Mouse (Mus musculus): ENCODE measurements around the gene Scimp. TPM values are rescaled to one million over a fixed set of nuclear protein-coding genes. Genes with fewer than 3 reads are reported as not detected.

Scimp gene
- polyA plus RNA-seq, 1 experiment, result not detected

DNA sequence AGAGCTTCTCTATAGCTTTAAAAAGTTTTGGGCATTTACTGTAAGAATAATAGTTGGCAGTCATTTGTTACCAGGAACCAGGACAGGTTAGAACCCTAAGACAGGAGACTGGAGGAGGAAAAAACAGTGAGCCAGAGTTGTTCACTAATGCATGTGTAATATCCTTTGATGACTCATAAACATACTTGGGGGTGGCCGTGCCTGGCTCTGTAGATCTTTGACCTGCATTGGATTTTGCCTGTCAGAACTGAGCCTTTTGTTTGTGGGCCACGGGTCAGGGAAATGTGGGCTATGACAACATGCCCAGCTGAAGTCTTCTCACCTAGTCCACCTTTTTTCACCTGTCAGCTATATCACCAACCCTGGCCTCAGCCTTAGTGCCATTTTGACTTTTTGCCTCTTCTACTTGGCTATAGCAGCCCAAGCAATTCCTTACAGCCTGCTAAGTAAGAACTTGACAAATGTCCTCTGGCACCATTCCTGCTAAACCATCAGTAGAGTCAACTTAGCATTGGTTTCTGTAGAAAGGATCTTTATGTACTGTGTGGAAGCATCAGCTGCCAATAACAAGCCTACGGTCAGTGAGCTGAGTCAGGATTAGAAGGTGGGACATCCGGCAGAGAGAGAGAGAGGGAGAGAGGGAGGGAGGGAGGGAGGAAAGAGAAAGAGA, 64.4 kb downstream of the Scimp start:
- Histone ChIP-seq H3K27ac (ENCODE audit: insufficient read depth, low read depth, low read length) (no peak overlapping the region), H3K4me3 (ENCODE audit: insufficient read depth, low read depth, low read length) (no peak overlapping the region), H3K4me1 (ENCODE audit: control insufficient read depth, insufficient read depth, low read length) (peaks cover 2% of the 10 kb centered on the region; the same call in 1 of the 2 replicates)
- WGBS, result 76% methylated on average over 4 of the region's 4 CpGs
- TF ChIP-seq POLR2A (IDR thresholded peaks at IDR 0.05; ENCODE audit: insufficient read depth, low read depth, low read length), result no peak
- TF ChIP-seq CTCF (IDR thresholded peaks at IDR 0.05; ENCODE audit: insufficient read depth, low read depth, low read length), result no peak

DNA sequence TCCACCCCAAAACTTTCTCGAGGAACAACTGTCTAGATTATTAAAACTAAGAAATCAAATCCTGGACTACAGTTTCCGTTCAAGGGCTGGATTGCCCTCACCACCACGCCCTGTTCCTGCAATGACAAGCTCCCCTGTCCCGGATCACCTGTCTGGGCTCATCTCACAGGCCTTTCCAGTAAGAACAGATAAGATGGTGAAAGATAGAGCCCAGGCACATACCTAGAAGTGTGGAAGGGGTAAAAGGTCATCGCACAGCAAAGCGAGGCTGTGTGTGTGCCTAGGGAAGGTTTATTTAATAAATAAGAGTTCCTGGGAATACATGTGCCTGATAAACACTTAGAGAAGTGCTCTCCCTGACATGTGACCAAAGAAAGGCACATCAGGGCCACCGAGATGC, 66.8 kb downstream of the Scimp start:
- no peak overlapping the region for H3K4me3 ChIP-seq (ENCODE audit: insufficient read depth, low read depth, low read length)
- TF ChIP-seq POLR2A (IDR thresholded peaks at IDR 0.05; ENCODE audit: insufficient read depth, low read depth, low read length) (no peak), CTCF (IDR thresholded peaks at IDR 0.05; ENCODE audit: insufficient read depth, low read depth, low read length) (no peak)
- WGBS, result 88% methylated on average over 7 of the region's 7 CpGs
- no peak overlapping the region for H3K27ac ChIP-seq (ENCODE audit: insufficient read depth, low read depth, low read length)
- peaks cover 5% of the 10 kb centered on the region; the same call in 1 of the 2 replicates for H3K4me1 ChIP-seq (ENCODE audit: control insufficient read depth, insufficient read depth, low read length)

DNA sequence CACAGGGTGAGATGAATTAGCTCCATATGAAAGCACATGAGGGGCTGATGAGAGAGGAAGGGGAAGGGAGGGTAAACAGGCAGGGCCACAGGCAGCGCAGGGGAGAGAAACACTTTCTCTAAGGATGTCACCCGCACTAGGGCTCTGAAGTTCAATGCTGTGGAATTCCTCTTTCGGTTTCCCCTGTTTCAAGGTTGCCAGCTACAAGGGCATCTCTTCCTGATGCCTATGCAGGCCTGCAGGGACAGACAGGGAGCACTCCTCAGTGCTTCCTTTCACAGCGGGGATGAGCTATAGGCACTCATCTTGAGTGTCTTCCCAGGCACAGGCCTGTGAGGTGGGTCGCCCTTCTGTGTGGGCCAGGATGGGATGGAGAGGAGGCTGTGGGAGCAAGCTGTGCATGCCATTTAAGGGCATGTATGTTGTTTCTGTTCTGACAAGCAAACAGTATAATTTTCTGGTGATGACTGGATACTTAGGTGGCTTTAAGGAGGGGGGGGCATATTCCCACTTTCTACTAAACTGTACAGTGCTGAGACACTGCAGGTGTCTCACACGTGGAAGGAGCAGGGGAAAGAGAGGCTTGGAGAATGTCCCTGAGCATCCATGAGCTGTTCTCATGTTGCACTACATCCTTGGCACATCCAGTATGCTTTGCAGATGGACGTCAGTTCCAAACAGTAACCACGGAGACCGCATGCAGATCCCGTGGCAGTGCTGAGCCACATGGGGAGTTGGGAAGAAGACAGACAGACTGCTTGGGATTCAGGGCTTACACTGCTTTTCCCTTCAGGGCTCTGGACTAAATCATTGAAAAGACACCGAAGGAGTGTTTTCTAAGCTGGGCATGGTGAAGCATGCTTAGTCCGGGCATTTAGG, 69.6 kb downstream of the Scimp start:
- H3K4me3 ChIP-seq (ENCODE audit: insufficient read depth, low read depth, low read length), result no peak overlapping the region
- WGBS, result 61% methylated on average over 12 of the region's 12 CpGs
- no peak for TF ChIP-seq POLR2A (IDR thresholded peaks at IDR 0.05; ENCODE audit: insufficient read depth, low read depth, low read length)
- no peak for TF ChIP-seq CTCF (IDR thresholded peaks at IDR 0.05; ENCODE audit: insufficient read depth, low read depth, low read length)
- no peak overlapping the region for H3K27ac ChIP-seq (ENCODE audit: insufficient read depth, low read depth, low read length)
- H3K4me1 ChIP-seq (ENCODE audit: control insufficient read depth, insufficient read depth, low read length), result peaks cover 5% of the 10 kb centered on the region; the same call in 1 of the 2 replicates

DNA sequence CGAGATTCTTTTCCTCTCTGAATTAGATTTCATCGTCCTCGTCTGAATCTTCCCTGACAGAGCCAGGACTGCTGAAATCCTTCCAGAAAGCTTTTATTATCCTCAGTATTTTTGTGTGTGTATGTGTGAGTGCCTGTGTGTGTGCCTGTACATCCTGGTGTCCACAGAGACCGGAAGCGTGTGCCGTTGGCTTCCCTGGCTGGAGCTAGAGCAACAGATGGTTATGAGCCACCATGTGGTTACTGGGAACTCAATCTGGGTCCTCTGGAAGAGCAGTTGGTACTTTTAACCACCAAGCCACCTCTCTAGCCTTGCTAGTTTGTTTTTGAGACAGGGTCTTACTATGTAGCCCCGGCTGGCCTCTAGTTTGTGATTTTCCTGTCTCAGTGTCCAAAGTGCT, 70.3 kb downstream of the Scimp start:
- 85% methylated on average over 7 of the region's 7 CpGs for WGBS
- TF ChIP-seq CTCF (IDR thresholded peaks at IDR 0.05; ENCODE audit: insufficient read depth, low read depth, low read length) (no peak), POLR2A (IDR thresholded peaks at IDR 0.05; ENCODE audit: insufficient read depth, low read depth, low read length) (no peak)
- H3K27ac ChIP-seq (ENCODE audit: insufficient read depth, low read depth, low read length), result no peak overlapping the region
- H3K4me1 ChIP-seq (ENCODE audit: control insufficient read depth, insufficient read depth, low read length), result peaks cover 5% of the 10 kb centered on the region; the same call in 1 of the 2 replicates
- no peak overlapping the region for H3K4me3 ChIP-seq (ENCODE audit: insufficient read depth, low read depth, low read length)

DNA sequence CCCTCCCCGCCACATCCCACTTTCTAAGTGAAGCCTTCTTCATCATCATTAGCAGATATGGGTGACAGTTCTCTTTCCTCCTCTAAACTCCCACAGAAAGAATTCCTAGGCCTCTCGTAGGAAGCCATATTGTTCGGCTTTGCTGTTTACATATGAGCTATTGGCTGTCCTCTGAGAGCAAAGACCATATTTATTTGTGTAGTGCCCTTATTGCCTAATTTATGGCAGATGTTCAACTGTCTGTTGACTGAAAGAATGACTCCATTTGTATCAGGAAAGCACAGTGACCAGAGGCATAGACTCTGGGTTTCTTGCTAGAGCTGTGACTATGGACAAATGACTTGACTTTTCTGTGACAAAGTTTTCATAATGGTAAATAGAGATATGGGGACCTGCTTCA, 70.8 kb downstream of the Scimp start:
- H3K4me3 ChIP-seq (ENCODE audit: insufficient read depth, low read depth, low read length), result no peak overlapping the region
- H3K4me1 ChIP-seq (ENCODE audit: control insufficient read depth, insufficient read depth, low read length), result peaks cover 5% of the 10 kb centered on the region; the same call in 1 of the 2 replicates
- WGBS, result 93% methylated on average over 3 of the region's 3 CpGs
- TF ChIP-seq CTCF (IDR thresholded peaks at IDR 0.05; ENCODE audit: insufficient read depth, low read depth, low read length) (no peak), POLR2A (IDR thresholded peaks at IDR 0.05; ENCODE audit: insufficient read depth, low read depth, low read length) (no peak)
- no peak overlapping the region for H3K27ac ChIP-seq (ENCODE audit: insufficient read depth, low read depth, low read length)

Other genes starting within 250 kb of the Scimp start
- gene Mink1, start 249.7 kb downstream of the Scimp start, polyA plus RNA-seq (2012; ENCODE audit: insufficient read depth, insufficient read length, low replicate concordance, missing spikeins), result 190 TPM in 1 of 2 replicates, not detected in the other
- not detected in 2 replicates for gene 4930544D05Rik, start 196.7 kb downstream of the Scimp start, polyA plus RNA-seq (2012; ENCODE audit: insufficient read depth, insufficient read length, low replicate concordance, missing spikeins)
- not detected in 2 replicates for gene Chrne, start 193.4 kb downstream of the Scimp start, polyA plus RNA-seq (2012; ENCODE audit: insufficient read depth, insufficient read length, low replicate concordance, missing spikeins)
- not detected in 2 replicates for gene Gp1ba, start 173.5 kb downstream of the Scimp start, polyA plus RNA-seq (2012; ENCODE audit: insufficient read depth, insufficient read length, low replicate concordance, missing spikeins)
- gene Rnf167, start 165.4 kb downstream of the Scimp start, polyA plus RNA-seq (2012; ENCODE audit: insufficient read depth, insufficient read length, low replicate concordance, missing spikeins), result not detected in 2 replicates
- gene Slc25a11, start 165.1 kb downstream of the Scimp start, polyA plus RNA-seq (2012; ENCODE audit: insufficient read depth, insufficient read length, low replicate concordance, missing spikeins), result not detected in 2 replicates
- 496 and 550 TPM in 2 replicates for gene Pfn1, start 157.9 kb downstream of the Scimp start, polyA plus RNA-seq (2012; ENCODE audit: insufficient read depth, insufficient read length, low replicate concordance, missing spikeins)
- not detected in 2 replicates for gene Eno3, start 155.4 kb downstream of the Scimp start, polyA plus RNA-seq (2012; ENCODE audit: insufficient read depth, insufficient read length, low replicate concordance, missing spikeins)
- gene Spag7, start 143.2 kb downstream of the Scimp start, polyA plus RNA-seq (2012; ENCODE audit: insufficient read depth, insufficient read length, low replicate concordance, missing spikeins), result not detected in 2 replicates
- not detected in 2 replicates for gene Camta2, start 124.5 kb downstream of the Scimp start, polyA plus RNA-seq (2012; ENCODE audit: insufficient read depth, insufficient read length, low replicate concordance, missing spikeins)
- gene Inca1, start 112.4 kb downstream of the Scimp start, polyA plus RNA-seq (2012; ENCODE audit: insufficient read depth, insufficient read length, low replicate concordance, missing spikeins), result not detected in 2 replicates
- gene Kif1c, start 112.0 kb downstream of the Scimp start, polyA plus RNA-seq (2012; ENCODE audit: insufficient read depth, insufficient read length, low replicate concordance, missing spikeins), result not detected in 2 replicates
- not detected in 2 replicates for gene Zfp3, start 48.4 kb downstream of the Scimp start, polyA plus RNA-seq (2012; ENCODE audit: insufficient read depth, insufficient read length, low replicate concordance, missing spikeins)
- gene Rabep1, start 32.2 kb upstream of the Scimp start, polyA plus RNA-seq (2012; ENCODE audit: insufficient read depth, insufficient read length, low replicate concordance, missing spikeins), result not detected in 2 replicates
- gene Nup88, start 157.4 kb upstream of the Scimp start, polyA plus RNA-seq (2012; ENCODE audit: insufficient read depth, insufficient read length, low replicate concordance, missing spikeins), result not detected in 2 replicates
- gene Rpain, start 157.6 kb upstream of the Scimp start, polyA plus RNA-seq (2012; ENCODE audit: insufficient read depth, insufficient read length, low replicate concordance, missing spikeins), result not detected in 2 replicates
- gene C1qbp, start 170.4 kb upstream of the Scimp start, polyA plus RNA-seq (2012; ENCODE audit: insufficient read depth, insufficient read length, low replicate concordance, missing spikeins), result not detected in 2 replicates
- gene Dhx33, start 191.9 kb upstream of the Scimp start, polyA plus RNA-seq (2012; ENCODE audit: insufficient read depth, insufficient read length, low replicate concordance, missing spikeins), result not detected in 2 replicates
- gene Mis12, start 207.0 kb upstream of the Scimp start, polyA plus RNA-seq (2012; ENCODE audit: insufficient read depth, insufficient read length, low replicate concordance, missing spikeins), result 153 TPM in 1 of 2 replicates, not detected in the other
- not detected in 2 replicates for gene Derl2, start 207.3 kb upstream of the Scimp start, polyA plus RNA-seq (2012; ENCODE audit: insufficient read depth, insufficient read length, low replicate concordance, missing spikeins)
- gene 6330403K07Rik, start 220.9 kb upstream of the Scimp start, polyA plus RNA-seq (2012; ENCODE audit: insufficient read depth, insufficient read length, low replicate concordance, missing spikeins), result not detected in 2 replicates